Mouse (Mus musculus): Measurements from ENCODE around the gene Klf17. TPM values are rescaled to one million over a fixed set of nuclear protein-coding genes. Genes with fewer than 3 reads are reported as not detected.
"Not testable (repeated sequence)": the region's sequence is repeated elsewhere in the genome, so short reads cannot be mapped to it uniquely, and the experiment has no call there.

Gene Klf17
- total and polyA plus RNA-seq, 2 experiments from 2014 or later, result not detected

DNA sequence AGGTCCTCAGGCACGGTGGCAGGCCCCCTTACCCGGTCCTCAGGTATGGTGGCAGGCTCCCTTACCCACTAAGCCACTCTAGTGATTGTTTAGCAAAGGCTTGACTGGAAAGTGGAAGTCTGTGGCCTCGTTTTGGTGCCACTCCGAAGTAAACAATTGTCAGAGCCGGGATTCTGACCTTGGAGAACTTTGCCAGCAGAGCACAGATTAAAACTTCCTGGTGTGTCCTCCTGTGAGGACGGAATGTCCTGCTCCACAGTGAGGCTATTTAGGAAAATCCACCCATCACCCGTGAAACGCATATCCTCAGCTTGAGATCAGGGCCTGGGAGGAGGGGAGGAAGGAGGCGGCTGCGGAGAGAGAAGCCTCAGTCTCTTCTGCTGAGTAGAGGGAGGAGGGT is 22.9 kb upstream of the Klf17 start:
- 67% methylated on average over 9 of the region's 10 CpGs for WGBS
- no peak overlapping the region for H3K9ac ChIP-seq (replicated peaks; ENCODE audit: low read length, poor library complexity, severe bottlenecking)

DNA sequence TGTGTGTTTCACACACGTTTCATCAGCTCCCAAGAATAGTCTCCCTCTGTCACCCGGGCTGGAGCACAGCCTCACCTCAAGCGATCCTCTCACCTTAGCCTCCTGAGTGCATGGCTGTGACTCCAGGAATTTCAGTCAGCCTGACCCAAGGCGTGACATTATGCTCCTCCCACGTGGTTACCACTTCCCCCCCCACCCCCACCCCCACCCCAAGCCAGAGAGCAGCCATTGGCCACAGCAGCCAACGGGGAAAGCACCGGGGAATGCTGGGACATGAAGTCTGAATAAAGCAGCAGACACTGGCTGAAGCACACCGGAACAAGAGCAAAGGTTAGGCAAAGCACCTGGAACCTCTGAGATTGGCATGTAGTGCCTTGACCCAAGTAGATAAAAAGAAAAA is 21.5 kb upstream of the Klf17 start:
- H3K9me3 ChIP-seq (ENCODE audit: low read length), result no peaks in the 10 kb centered on the region
- DNase-seq (ENCODE audit: low spot score) (peak; percentile 32), ATAC-seq (ENCODE audit: low FRiP score) (no peak)
- 42% methylated on average over 8 of the region's 8 CpGs for WGBS
- no peak overlapping the region for H3K27ac ChIP-seq (ENCODE audit: low read depth, low read length)
- H3K27me3 ChIP-seq (ENCODE audit: insufficient read depth, low read length), result no peaks in the 10 kb centered on the region
- no peak overlapping the region for H3K9ac ChIP-seq (replicated peaks; ENCODE audit: low read length, poor library complexity, severe bottlenecking)
- no peak overlapping the region for H3K4me3 ChIP-seq (ENCODE audit: low read depth, low read length)
- no peaks in the 10 kb centered on the region for H3K36me3 ChIP-seq (ENCODE audit: insufficient read depth, low read length)
- no peaks in the 10 kb centered on the region for H3K4me1 ChIP-seq (ENCODE audit: insufficient read depth, low read length)
- no peak overlapping the region for H3K4me2 ChIP-seq (ENCODE audit: low read depth, low read length, poor library complexity, severe bottlenecking)
- no peak for TF ChIP-seq CTCF (IDR thresholded peaks at IDR 0.05)

More for the DNA sequence above, 22.9 kb upstream of the Klf17 start:
- no peak for TF ChIP-seq CTCF (IDR thresholded peaks at IDR 0.05)
- no peaks in the 10 kb centered on the region for H3K27me3 ChIP-seq (ENCODE audit: insufficient read depth, low read length)
- H3K4me2 ChIP-seq (ENCODE audit: low read depth, low read length, poor library complexity, severe bottlenecking), result no peak overlapping the region
- ATAC-seq (ENCODE audit: low FRiP score) (no peak), DNase-seq (ENCODE audit: low spot score) (no peak)
- H3K4me3 ChIP-seq (ENCODE audit: low read depth, low read length), result no peak overlapping the region
- no peaks in the 10 kb centered on the region for H3K9me3 ChIP-seq (ENCODE audit: low read length)
- no peak overlapping the region for H3K27ac ChIP-seq (ENCODE audit: low read depth, low read length)
- no peaks in the 10 kb centered on the region for H3K36me3 ChIP-seq (ENCODE audit: insufficient read depth, low read length)
- no peaks in the 10 kb centered on the region for H3K4me1 ChIP-seq (ENCODE audit: insufficient read depth, low read length)

DNA sequence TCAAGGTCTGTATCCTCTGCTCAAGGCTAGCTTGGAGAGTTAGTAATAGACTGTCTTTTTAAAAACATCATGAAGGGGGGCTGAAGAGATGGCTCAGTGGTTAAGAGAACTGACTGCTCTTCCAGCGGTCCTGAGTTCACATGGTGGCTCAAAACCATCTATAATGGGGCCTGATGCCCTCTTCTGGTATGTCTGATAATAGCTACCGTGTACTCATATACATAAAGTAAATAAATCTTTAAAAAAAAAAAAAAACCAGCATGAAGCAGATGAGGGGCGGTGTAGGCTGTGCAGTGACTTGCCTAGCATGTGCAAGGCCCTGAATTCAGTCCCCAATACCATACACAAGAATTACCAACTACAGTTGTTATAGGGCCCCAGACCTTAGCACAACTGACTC is 17.5 kb upstream of the Klf17 start:
- Histone ChIP-seq H3K4me1 (ENCODE audit: insufficient read depth, low read length) (no peaks in the 10 kb centered on the region), H3K9me3 (ENCODE audit: low read length) (no peaks in the 10 kb centered on the region), H3K36me3 (ENCODE audit: insufficient read depth, low read length) (no peaks in the 10 kb centered on the region), H3K27me3 (ENCODE audit: insufficient read depth, low read length) (no peaks in the 10 kb centered on the region), H3K4me3 (ENCODE audit: low read depth, low read length) (no peak overlapping the region), H3K27ac (ENCODE audit: low read depth, low read length) (no peak overlapping the region), H3K4me2 (ENCODE audit: low read depth, low read length, poor library complexity, severe bottlenecking) (no peak overlapping the region), H3K9ac (replicated peaks; ENCODE audit: low read length, poor library complexity, severe bottlenecking) (no peak overlapping the region)
- no peak for ATAC-seq (ENCODE audit: low FRiP score)
- 85% methylated on average over 3 of the region's 3 CpGs for WGBS
- TF ChIP-seq CTCF (IDR thresholded peaks at IDR 0.05), result peak; percentile 6; the same call in 1 of the 2 replicates
- no peak for DNase-seq (ENCODE audit: low spot score)

DNA sequence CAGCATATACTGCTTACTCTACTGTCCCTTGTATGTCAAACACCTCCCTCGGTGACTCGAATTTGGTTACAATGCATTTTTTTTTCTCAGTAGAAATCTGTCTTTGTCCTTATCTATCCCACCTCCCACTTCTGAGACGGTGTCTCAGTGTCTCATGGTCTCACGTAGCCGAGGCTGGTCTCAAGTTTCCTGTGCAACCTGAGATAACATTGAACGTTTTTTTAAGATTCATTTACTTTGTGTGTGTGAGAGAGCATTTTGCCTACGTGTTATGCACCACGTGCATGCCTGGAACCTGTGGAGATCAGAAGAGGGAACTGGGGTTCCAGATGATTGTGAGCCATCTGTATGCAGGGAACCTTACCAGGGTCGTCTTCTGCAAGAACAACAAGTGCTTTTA is 7.5 kb upstream of the Klf17 start:
- Histone ChIP-seq H3K27me3 (ENCODE audit: insufficient read depth, low read length) (no peaks in the 10 kb centered on the region), H3K4me2 (ENCODE audit: low read depth, low read length, poor library complexity, severe bottlenecking) (no peak overlapping the region), H3K4me1 (ENCODE audit: insufficient read depth, low read length) (no peaks in the 10 kb centered on the region), H3K27ac (ENCODE audit: low read depth, low read length) (no peak overlapping the region), H3K9ac (replicated peaks; ENCODE audit: low read length, poor library complexity, severe bottlenecking) (no peak overlapping the region), H3K36me3 (ENCODE audit: insufficient read depth, low read length) (no peaks in the 10 kb centered on the region), H3K9me3 (ENCODE audit: low read length) (no peaks in the 10 kb centered on the region), H3K4me3 (ENCODE audit: low read depth, low read length) (no peak overlapping the region)
- no peak for TF ChIP-seq CTCF (IDR thresholded peaks at IDR 0.05)
- DNase-seq (ENCODE audit: low spot score) (no peak), ATAC-seq (ENCODE audit: low FRiP score) (no peak)
- 72% methylated on average over 9 of the region's 9 CpGs for WGBS

DNA sequence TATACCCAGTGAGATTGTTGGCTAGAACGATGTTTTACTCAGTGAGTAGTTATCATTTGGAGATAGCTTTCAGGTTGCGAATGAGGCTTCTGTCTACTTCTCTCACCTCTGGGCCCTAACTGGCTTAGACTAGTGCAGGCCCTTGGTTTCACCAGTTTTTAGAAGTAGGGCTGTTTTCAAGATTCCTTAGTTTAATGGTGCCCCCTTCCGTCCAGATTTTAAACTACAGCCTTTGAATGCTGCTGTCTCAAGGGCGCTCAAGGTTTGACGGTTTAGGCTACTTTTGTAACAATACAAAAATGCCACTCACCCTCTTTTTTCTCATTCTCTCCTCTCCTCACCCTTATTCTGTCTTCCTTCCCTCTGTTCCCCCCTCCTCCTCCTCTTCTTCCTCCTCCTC is 5.5 kb upstream of the Klf17 start:
- no peaks in the 10 kb centered on the region for H3K4me1 ChIP-seq (ENCODE audit: insufficient read depth, low read length)
- H3K4me2 ChIP-seq (ENCODE audit: low read depth, low read length, poor library complexity, severe bottlenecking), result no peak overlapping the region
- H3K4me3 ChIP-seq (ENCODE audit: low read depth, low read length), result no peak overlapping the region
- H3K9ac ChIP-seq (replicated peaks; ENCODE audit: low read length, poor library complexity, severe bottlenecking), result no peak overlapping the region
- WGBS, result 19% methylated on average over 5 of the region's 5 CpGs
- H3K9me3 ChIP-seq (ENCODE audit: low read length), result no peaks in the 10 kb centered on the region
- peak; percentile 75 for TF ChIP-seq CTCF (IDR thresholded peaks at IDR 0.05)
- no peak for ATAC-seq (ENCODE audit: low FRiP score)
- no peak overlapping the region for H3K27ac ChIP-seq (ENCODE audit: low read depth, low read length)
- no peaks in the 10 kb centered on the region for H3K27me3 ChIP-seq (ENCODE audit: insufficient read depth, low read length)
- DNase-seq (ENCODE audit: low spot score), result peak; percentile 84
- H3K36me3 ChIP-seq (ENCODE audit: insufficient read depth, low read length), result no peaks in the 10 kb centered on the region

DNA sequence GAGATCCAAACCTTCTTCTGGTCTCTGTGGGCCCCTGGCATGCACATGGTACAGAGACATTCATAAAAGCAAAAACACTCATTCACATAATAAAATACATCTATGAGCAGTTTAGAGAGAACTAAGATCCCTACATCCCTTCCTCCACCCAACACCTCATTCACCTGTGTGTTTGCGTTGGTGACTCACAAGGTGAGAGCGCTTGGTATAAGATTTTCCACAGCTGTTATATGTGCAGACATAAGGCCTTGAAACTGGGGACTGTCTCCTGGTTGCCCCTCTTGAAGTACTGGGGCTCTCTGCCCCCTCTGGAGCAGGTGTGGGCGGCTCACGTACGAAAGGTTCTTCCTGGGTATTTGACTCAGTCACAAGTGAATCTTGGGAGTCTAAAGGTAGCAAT is 5.3 kb downstream of the Klf17 start:
- no peak for ATAC-seq (ENCODE audit: low FRiP score)
- Histone ChIP-seq H3K9ac (replicated peaks; ENCODE audit: low read length, poor library complexity, severe bottlenecking) (no peak overlapping the region), H3K4me3 (ENCODE audit: low read depth, low read length) (no peak overlapping the region), H3K4me2 (ENCODE audit: low read depth, low read length, poor library complexity, severe bottlenecking) (no peak overlapping the region), H3K9me3 (ENCODE audit: low read length) (no peaks in the 10 kb centered on the region), H3K27ac (ENCODE audit: low read depth, low read length) (no peak overlapping the region), H3K36me3 (ENCODE audit: insufficient read depth, low read length) (no peaks in the 10 kb centered on the region), H3K27me3 (ENCODE audit: insufficient read depth, low read length) (no peaks in the 10 kb centered on the region; the same call in 1 of the 2 replicates), H3K4me1 (ENCODE audit: insufficient read depth, low read length) (no peaks in the 10 kb centered on the region)
- 93% methylated on average over 5 of the region's 5 CpGs for WGBS
- TF ChIP-seq CTCF (IDR thresholded peaks at IDR 0.05), result no peak
- DNase-seq (ENCODE audit: low spot score), result no peak

DNA sequence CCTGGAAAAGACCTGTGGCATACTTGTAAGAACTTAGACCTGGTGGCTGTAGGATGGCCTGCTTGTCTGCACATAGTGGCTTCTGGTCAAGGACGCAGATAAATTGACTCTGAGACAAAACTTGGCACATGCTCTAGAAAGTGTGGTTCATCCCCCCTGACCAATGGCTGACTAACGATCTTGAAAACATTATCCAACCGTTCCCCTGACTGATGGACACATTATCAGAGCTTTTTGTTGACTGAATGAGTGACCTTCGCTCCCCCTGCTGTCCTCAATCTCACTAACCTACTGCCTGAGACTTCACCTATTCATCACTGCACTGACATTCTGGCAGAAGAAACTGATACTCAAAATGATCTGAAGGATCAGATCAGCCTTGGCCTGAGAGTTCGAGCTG is 13.0 kb downstream of the Klf17 start:
- DNase-seq (ENCODE audit: low spot score); ATAC-seq (ENCODE audit: low FRiP score): not testable (repeated sequence)
- 77% methylated on average over 5 of the region's 5 CpGs for WGBS

More for the DNA sequence above, 13.0 kb downstream of the Klf17 start:
- H3K27ac ChIP-seq (ENCODE audit: low read depth, low read length); H3K4me3 ChIP-seq (ENCODE audit: low read depth, low read length); H3K4me2 ChIP-seq (ENCODE audit: low read depth, low read length, poor library complexity, severe bottlenecking); H3K27me3 ChIP-seq (ENCODE audit: insufficient read depth, low read length); H3K4me1 ChIP-seq (ENCODE audit: insufficient read depth, low read length); H3K9ac ChIP-seq (replicated peaks; ENCODE audit: low read length, poor library complexity, severe bottlenecking); H3K9me3 ChIP-seq (ENCODE audit: low read length); H3K36me3 ChIP-seq (ENCODE audit: insufficient read depth, low read length): not testable (repeated sequence)
